Mouse (Mus musculus): ENCODE data around the gene Slc7a15.
A peak's percentile ranks its signal among the peaks of the same experiment; 100 is the strongest.
"Not testable (repeated sequence)": the region's sequence is repeated elsewhere in the genome, so short reads cannot be mapped to it uniquely, and the experiment has no call there.

Slc7a15 gene

DNA sequence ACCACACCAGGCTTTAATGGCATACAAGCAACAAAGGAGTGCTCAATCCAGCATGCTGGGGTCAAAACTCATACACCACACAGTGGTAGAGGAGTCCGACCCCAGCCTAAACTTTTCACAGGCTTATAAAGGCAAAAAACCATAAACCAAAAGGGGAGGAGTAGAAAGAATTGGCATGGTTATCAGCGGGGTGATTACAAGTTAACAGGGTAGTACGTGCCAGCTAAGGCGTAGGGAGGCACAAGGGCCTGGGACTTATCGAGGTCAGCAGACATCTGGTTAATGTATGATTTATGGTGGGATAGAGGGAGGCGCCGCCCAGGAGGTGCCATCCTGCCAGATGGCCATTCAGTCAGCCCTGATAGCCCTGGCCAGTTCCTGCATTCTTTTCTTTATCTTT, at the start of gene Slc7a15:
Slc7a15 (minus strand) TSS at position 101 of the 400 bp plus-strand sequence.
- DNase-seq, result not testable (repeated sequence)

DNA sequence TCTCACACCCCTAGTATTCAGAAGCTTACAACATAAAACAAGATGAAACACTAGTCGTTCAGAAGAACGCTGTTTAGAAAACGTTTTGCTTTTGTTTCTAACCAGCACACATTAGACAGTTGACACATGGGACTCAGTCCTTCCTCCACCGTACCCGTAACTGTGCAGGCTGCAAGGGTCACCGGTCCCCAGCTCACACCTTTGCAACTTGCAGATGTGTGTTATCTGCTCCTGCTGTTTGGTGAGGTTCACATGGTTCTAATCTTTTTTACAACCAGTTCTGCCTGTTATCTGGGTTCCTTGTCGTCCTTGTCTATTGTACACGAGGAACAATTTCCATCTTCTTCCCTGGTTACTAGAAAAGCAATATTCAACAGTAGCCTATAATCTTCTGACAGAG, 49.3 kb upstream of the Slc7a15 start:
- not testable (repeated sequence) for DNase-seq

DNA sequence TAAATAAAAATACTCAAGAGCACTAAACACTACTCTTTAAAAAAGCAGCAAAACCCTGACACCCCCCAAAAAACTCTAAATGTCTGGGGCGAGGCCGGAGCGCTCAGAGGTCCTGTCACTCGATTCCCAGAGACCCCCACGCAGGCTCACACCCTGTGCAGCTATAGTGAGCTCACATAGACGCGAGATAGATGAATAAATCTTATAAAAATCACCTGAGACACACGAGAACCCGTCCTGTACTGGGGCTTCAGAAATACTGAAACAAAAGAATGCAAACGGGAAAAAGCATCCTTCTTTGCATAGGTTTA, 42.5 kb upstream of the Slc7a15 start:
- DNase-seq, result peak; percentile 21

DNA sequence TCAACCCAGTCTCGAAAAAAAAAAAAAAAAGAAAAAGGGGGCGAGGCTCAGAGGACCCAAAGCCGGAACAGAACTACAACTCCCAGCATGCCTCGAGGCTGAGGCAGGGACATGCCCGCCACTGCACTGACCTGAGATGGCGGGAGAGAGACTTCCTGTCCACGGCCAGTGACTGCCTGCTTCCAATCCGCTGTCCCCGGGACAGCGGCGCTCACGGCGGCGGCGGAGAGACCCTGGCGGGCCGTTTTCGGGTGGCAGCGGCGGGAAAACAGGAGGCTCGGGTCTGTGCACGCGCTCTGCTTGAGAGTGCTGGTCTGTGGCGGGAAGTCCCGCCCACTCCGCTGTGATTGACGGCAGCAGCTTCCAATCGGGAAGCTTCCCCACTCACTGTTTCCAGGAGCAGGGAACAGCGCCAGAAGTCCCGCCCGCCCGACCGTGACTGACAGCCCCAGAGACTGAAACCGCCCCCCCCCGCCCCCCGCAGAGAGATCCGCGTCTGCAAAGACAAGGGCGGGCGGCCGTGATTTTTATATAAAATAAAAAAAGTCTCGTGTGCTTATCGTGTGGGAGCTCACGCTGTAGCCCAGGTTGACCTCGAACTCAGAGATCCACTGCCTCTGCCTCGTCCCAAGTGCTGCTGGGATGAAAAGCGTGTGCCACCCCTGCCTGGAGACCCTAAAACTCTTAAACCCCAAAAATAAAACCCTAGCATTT, 42.0 kb upstream of the Slc7a15 start:
- DNase-seq, result peak; percentile 100

DNA sequence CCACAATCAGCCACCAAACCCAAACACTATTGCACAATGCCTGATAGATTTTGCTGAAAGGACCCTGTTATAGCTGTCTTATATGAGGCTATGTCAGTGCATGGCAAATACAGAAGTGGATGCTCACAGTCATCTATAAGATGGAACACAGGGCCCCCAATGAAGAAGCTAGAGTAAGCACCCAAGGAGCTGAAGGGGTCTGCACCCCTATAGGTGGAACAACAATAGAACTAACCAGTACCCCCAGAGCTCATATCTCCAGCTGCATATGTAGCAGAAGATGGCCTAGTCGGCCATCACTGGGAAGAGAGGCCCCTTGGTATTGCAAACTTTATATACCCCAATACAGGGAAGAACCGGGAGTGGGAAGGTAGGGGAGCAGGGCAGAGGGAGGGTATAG, 41.3 kb upstream of the Slc7a15 start:
- DNase-seq, result not testable (repeated sequence)

DNA sequence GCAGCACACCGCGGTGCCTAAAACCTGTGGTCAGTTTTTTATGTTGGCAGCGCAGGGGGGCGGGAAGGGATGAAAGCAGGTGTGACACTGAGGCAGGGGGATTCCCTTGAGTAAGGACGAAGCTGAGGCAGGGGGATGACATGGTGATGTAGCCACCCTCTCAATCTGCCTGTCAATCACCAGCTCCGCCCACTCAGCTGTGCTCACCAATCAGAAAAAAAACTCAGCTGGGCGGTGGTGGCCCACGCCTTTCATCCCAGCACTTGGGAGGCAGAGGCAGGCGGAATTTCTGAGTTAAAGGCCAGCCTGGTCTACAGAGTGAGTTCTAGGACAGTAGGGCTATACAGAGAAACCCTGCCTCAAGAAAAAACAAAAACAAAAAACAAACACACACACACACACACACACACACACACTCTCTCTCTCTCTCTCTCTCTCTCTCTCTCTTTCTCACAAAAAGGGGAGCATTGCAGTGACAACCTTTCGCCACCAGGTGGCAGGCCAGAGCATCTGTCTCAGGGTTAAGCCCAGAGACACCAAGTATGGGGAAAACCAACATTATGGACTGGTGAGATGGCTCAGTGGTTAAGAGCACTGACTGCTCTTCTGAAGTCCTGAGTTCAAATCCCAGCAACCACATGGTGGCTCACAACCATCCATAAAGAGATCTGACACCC, 39.7 kb upstream of the Slc7a15 start:
- DNase-seq, result peak; percentile 82

DNA sequence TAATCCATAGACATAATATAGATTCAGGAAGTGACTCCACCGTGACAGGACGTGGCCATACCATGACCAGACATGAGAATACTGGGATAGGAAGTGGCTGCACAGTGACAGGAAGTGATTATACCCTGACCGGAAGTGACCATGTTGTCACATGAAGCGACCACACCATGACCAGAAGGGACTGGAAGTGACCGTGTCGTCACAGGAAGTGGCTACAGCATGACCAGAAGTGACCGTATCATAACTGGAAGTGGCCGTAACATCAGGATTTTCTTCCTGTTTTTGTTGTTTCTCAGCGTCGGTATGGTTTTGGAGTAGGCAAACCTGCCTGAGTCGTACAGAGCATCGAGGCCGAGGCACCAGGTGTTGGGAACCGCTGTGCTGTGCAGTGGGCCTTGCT, 38.1 kb upstream of the Slc7a15 start:
- no peak for DNase-seq

DNA sequence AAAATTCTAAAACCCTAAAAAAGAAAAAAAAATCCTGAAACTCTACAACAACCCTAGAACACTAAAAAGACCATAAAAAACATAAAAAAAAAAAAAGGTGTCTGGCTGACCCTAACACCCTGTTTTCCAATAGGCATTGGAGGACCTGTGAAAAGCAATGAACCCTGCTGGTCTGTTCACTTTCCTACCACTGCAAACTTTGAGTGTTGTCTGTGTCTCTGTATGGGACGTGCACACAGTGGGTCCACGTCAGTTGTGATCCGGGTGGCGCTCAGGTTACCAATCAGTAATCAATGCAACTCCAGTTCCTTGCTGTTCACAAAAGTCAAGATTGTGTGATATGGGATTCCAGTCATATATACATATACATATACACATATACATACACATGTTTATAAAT, 36.7 kb upstream of the Slc7a15 start:
- no peak for DNase-seq

DNA sequence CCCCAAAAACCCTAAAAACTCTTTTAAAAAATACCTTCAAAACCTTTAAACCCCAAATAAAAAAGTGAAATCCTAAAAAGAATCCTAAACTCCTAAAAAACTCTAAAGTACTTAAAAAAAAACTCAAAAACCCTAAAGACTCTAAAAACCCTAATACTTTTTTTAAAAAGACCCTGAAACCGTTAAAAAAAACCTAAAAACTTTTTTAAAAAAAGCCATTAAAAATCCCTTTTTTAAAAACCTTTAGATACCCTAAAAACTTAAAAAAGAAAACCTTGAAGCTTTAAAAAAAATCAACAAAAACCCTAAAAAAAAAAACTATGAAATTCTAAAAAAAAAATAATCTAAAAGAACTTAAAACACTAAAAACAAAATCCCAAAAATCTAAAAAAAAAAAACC, 35.4 kb upstream of the Slc7a15 start:
- no peak for DNase-seq

DNA sequence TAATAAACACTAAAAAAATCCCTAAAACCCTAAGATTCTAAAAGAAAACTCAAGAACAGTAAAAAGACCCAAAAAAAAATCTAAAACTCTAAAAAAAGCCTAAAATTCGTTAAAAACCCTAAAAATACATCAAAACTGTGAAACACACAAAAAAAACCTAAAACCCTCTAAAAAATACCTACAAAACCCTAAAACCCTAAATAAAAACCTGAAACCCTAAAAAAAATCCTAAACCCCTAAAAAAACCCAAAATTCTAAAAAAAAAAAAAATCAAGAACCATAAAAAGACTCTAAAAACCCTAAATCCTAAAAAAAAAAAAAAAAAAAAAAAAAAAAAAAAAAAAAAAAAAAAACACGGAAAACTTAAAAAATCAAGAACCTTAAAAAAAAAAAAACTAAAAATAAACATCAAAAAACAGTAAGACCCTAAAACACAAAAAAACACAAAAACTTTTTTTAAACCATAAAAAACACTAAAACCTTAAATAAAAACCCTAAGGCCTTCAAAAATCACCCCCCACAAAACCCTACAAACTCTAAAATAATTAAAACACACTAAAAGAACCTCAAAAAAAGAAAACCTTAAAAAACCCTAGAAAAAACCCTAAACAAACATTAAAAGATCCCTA, 34.0 kb upstream of the Slc7a15 start:
- no peak for DNase-seq

DNA sequence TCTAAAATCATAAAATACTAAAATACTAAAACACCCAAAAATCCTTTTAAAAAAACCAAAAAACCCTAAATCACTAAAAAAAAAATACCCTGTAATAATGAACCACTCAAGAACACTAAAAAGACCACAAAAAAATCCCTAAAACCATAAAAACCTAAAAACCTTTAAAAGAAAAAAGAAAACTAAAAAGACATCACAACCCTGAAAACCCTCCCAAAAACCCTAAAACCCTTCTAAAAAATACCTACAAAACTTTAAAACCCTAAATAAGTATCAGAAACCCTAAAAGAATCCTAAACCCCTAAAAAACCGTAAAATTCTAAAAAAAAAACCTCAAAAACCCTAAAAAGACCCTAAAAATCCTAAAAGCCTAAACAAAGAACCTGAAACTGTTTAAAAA, 32.8 kb upstream of the Slc7a15 start:
- DNase-seq, result no peak

DNA sequence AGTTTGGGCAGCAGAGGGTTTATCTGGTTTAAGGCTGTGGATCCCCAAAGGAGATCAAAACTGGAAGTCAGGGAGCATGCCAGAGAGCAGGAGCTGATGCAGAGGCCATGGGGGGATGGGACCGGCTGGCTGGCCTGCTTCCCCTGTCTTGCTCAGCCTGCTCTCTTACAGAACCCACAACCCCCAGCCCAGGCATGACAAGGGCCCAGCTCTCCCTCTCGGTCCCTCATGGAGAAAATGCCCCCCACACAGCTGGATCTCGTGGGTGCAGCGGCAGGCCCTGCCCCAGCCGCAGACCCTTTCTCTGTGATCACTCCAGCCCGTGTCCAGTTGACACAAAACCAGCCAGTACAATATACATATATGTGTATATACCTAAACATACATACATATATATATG, 30.7 kb upstream of the Slc7a15 start:
- DNase-seq, result no peak

DNA sequence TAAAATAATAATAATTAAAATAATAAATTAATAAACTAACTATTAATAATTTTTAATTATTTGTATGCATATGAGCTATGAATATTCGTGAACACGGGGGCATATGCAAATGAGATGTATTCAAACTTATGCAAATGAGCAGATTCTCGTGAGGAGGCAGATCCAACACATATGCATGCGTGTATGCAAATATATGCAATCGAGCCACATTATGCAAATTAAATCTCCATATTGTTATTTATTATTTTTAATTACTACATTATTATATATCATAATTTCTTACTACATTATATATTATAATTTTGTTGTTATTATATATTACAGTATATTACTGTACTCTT, 21.8 kb upstream of the Slc7a15 start:
- no peak for DNase-seq

DNA sequence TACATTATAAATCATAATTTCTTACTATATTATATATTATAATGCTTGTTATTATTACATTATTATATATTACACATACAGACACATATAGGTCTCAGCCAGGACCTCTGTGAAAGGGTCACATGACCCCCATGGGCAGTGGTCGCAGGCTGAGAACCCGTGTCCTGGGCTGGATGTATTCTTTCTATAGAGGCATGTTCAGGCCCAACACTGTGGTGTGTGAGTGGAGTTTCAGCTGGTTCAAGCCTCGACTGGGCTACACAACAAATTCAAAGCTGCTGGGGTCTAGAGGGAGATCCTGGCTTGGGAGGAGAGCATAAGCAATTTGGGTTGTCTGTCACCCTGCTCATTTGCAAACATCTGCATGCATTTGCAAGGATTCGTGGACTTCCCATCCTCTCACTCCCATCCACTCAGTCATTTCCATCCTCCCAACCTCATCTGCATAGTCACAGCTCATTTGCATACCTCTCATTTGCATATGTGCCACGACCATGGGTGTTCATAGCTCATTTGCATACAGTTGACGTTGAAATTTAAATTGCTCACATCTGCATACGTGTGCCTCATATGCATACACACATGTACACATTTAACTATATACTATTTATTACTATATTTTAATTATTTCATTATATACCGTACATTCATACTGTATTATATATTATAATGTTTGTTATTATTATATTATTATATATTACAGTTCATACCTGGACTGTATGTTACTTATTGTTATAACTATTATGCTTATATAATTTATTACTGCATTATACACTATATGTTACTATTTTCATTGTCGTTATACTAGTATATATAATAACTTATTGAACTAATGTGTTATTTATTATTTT, 21.2 kb upstream of the Slc7a15 start:
- DNase-seq, result no peak

DNA sequence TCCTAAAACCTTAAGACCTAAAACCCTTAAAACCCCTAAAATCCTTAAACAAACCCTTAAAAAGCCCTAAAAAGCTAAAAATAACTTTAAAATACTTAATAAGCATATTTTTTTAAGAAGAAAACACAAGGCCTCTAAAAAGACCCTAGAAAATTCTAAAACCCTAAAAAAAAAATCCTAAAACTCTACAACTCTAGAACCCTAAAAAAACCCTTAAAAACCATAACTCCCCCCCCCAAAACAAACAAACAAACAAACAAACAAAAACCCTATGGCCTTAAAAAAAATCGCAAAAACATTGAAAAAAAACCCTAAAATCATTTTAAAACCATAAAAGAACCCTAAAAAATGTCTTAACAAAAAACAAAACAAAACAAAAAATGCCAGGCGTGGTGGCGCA, 19.4 kb upstream of the Slc7a15 start:
- DNase-seq, result no peak

DNA sequence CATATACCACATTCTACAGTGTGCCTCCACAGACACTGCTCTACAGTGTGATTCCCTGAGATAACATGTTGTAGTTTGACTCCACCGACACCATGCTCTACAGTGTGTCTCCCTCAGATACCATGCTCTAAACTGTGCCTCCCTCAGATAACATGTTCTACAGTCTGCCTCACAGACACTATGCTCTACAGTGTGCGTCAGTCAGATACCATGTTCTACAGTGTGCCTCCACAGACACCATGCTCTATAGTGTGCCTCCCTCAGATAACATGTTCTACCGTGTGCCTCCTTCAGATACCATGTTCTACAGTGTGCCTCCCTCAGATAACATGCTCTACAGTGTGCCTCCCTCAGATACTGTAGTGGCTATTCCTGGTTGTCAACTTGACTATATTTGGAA, 10.2 kb upstream of the Slc7a15 start:
- DNase-seq, result no peak

DNA sequence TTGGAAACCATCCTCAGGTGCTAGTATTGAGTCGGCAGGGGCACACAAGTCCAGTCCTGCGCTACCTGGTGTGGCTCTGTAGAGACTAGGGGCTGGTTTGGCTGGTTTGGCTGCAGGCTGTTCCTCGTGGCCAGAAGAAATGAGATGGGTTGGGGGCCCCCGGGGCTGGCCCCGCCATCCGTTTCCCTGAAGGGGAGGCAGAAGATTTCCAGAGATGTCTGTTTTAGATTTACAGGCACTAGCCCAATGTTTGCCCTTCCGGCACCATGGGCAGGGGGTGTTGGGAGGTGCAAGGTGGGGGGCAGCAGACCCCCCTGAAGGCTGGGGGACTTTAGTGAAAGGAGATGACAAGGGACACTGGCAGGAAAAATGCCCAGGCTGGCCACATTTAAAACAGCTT, 3.3 kb downstream of the Slc7a15 start:
- DNase-seq, result no peak

DNA sequence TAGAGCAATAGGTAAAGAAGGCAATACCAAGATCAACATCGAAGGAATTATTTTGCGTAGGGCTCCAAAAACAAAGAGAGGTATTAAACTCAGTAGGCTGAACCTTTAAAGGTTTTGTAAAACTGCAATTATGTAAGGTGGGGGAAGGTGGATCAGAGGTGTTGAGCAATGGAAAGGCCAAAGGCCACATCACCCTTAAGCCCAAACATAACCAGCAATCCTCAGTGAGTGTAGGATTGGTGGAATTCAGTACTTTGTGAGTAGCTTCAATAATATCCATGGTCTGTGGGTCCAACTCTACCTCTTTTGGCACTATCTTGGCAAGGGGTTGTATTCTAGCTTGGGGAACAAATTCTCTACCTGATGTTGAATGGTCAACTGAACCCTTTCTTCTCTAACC, 7.5 kb downstream of the Slc7a15 start:
- DNase-seq, result not testable (repeated sequence)

DNA sequence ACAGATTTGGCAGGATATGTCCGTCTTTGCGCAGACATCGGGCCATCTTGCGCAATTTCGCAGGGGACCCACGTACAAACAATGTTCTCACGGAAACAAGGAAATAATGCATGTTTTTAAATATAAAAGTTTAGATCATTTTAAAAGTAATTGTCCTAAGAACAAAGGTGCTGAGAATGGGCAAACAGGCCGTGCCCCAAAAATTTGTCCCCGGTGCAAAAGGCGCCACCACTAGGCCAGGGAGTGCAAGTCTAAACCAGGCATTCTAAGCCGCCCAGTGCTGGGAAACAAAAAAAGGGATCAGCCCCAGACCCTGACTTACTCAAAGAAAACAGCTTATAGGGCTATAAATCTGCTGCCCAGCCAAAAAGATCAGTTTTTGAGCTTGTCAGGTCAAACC, 25.5 kb downstream of the Slc7a15 start:
- no peak for DNase-seq

DNA sequence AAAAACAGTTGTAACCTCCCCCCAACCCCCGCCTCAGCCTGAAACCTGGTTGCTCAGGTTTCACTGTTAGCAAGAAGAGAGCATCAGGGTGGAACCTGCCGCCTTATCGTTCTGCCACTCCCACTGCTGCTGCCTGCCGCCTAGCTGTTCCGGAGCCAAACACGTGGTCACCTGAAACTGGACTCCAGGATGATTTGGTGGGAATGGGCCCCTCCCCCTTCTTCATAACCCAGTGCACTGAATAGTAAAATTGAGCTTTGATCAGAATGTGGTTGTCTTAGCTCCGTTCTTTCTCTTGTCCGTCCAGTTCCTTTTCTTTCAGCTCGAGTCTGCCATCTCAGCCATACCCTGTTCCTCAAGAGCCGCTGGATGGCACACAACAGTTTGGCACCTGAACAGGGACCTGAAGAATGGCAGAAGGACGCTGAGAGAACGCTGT, 26.9 kb downstream of the Slc7a15 start:
- DNase-seq, result peak; percentile 19

DNA sequence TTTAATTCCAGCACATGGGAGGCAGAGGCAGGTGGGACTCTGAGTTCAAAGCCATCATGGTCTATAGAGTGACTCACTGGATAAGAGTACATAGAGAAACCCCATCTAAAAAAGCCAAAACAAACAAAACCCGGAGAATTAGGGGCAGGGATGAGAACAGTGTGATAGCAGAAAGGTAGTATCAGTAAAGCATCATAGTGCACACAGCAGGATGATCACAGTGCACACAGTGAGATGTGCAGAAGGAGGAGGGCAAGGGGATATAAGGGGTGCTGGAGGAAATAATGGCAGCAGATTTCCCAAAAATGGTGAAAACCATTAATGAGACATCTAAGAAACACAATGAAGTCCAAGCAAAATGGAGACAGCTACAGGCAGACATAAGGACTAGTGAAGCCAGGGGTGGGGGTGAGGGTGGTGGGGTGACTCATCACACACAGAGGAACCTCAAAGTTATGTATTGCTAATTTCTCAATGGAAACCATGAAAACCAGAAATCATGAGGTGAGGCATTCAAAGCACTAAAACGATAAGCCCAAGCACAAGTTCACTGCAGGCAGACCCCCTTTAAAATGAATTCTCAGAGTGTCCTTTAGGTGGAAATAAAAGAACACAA, 27.5 kb downstream of the Slc7a15 start:
- DNase-seq, result not testable (repeated sequence)

DNA sequence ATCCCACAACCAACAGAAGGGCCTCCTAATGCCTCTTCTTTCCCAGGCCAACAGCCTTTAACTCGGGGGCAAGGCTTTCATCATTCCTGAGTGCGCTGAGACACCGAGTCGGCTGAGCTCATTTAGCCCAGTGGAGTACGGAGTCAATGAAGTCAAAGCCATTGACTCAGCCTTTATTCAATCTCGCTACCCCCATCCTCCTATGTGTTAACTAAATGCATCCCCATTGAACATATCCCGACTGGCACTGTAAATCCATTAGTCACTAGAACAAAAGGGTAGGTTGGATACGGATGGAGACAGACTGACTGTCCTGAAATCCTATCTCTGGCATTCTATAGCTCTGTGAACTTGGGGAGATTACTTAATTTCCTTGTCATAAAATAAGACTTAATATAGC, 36.7 kb downstream of the Slc7a15 start:
- not testable (repeated sequence) for DNase-seq

DNA sequence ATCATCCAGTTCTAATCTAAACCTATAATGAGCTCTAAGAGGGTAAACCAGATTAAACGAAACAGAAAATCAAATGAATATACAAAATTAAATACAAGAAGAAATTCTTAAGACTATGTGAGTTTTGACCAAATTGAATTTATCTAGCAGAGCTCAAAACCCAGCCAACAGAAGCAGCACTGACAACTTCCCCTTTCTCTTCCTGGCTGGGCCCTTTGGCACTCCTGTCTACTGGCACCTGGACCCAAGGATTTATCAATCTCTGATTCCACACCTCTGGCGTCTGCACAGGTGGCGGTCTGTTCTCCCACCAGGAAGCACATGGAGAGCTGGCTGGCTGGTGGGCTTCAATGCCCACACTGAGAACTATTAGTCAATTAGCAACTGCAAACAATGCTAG, 39.0 kb downstream of the Slc7a15 start:
- DNase-seq, result not testable (repeated sequence)
